Mouse (Mus musculus) thymus, adult 18-20 months (tissue): ENCODE data around the gene Bank1.

ENCODE experiments used
- DNase-seq, 2 experiments: peaks; one replicate each; pipeline ENCODE4 v3.0.0; 2022; ENCODE audit warnings: mixed read lengths in 2 of 2

Gene Bank1

DNA sequence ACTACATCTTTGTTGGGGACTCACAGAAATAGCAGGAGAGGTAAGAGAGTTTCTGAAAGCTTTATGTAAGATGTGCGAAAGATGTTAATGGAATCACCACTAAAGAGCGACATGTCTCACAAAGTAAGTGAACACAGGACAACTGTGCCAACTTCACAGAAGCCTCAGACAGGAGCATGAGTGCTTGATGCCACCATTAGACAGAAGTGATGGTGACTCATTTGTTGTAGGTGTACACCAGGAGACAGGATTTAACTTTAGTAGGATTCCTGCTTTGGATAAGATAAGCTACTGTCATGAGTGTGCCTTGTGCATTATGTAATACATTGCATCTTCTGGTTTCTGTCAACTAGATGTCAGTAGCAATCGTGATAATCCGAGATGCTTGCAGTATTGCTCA lies 74.3 kb downstream of the Bank1 start:
- DNase-seq = no peak

DNA sequence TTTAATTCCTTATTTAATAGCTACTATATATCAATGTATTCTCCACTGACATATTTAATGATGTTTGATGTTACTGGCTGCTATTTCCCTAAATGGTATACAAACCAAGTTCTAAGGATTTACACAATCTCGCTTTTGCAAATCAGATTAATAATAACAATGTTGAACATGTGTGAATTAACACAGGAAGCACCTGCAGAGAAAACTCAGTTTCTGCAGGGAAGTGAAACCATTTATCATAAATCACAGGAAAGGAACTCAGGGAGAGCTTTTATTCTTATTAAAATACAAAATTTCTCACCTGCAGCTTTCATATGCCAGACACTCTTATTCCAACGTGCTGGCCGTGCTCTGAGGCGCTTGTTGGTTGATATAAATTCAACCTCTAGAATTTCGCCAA lies 78.5 kb downstream of the Bank1 start:
- DNase-seq = no peak

DNA sequence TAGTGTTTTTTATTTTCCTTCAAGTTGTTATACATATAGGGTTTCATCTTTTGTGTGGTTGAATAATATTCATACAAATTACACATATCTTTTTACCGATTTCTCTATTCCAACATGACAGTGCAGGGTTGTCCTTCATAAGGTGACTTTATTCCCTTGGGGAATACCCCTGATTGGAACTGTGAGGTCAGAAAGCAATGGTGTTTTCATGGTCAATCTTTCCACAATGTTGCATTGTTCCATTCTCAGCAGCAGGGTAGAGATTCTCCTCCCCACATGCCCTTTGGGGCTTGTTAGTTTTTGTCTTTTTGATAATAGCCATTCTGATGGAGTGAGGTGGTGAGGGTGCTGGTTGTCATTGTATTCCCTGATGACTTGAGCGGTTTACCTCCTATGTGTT lies 80.9 kb downstream of the Bank1 start:
- DNase-seq = no peak

DNA sequence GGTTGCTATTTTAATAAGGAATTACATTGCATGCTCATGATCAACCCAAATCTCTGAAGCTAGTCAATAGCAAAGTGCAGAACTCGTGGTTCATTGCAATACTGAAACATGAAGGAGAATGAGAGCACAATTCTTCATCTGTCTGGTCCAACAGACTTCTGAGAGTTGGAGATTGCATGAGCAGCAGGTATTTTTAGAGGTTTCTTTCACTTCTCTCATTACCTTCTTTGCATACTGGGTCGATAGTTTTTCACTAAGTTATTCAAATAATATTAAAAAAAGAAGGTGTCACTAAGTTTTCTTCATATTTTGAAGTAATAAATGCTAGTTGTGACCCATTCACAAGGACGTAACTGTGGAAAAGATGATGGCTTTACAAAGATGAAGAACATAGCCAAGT lies 87.1 kb downstream of the Bank1 start:
- DNase-seq = no peak

DNA sequence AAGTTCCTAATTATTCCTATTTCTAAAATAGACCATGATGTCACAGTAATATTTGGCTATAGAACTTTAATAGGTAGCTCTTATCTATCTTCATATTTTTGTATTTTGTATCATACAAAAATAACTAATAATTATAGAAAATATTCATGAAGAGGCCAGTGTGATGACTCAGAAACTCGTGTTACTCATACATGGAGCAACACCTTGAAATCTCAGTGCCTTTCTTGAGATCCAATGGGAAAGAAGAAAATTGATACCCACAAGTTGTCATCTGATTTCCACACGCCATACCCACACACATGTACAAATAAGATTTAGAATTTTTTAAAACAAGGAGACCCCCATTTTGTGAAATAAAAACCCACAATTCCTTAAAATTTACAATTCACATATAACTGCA lies 92.4 kb downstream of the Bank1 start:
- DNase-seq = no peak

DNA sequence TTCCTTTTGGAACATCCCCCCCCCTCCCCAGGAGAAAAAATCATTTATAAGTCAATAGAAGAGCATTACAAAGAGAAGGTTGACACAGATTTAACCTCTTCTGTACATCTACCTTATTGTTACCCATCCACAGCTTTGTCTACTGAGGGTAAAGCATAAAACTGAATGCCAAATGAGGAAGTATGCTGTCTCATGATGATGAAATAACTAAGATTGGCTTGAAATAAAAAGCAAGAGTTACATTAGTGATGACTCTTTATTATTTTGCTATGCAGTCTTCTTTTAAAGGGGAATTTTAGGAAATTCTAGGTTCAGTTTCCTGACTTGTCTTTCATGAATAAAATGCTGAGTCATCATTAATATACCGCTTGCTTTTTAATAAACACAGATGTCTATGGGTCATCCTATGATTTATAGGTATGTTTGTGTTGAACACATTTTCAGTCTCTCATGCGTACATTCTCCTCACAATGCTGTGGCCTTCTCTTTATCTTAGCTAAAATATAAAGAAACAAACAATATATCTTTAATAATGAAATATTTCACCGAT lies 95.2 kb downstream of the Bank1 start:
- no peak for DNase-seq

DNA sequence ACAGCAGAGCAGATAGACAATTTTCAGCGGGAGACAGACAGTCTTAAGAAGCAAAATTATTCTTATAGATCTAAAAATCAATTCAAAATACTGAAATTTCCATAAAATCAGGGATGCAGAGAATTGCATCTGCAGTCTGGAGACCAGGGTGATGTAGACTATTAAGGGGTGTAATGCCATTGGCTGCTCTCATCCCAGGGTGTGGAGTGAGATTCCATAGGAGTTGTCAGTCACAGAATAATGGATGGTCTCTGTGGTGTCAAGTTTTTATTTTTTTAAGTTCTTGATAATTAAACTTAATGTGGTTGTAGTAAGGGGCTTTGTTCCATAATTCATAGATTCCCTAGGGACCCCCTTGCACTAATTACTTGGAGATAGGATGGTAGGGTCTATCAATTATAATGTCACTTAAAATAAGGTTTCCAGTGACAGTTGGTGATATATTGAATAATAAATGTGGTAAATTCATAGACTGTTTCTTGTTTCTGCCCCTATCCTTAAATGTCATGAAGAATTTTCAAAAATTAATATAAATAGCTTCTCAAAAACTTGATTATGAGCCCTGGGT lies 136.1 kb downstream of the Bank1 start:
- no peak for DNase-seq

DNA sequence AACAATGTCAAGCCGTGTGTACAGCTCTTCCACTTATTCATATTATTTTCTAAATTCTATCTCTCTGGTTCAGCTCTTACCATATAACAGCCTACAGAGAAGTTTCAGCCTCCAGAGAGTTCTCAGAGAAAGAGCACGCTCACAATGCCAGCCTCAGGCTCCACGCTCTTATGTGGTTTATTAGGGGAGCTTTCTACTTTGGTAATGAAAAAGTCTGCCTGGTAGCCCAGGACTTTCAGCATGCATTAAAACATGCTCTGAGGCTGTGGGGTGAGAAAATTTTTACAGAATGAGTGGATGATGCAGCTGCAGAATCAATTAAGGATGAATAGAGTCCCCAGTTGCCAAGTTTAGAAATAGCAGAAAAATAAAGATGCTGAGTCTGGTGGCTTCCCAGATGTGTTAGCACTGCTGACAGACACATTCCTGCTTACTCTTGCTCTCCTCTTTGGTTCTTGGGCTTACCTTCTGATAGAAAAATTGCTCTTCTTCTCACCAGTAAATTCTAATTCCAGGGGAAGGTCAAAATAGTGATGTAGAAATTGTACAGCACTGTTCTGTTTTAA lies 139.2 kb downstream of the Bank1 start:
- DNase-seq = no peak

DNA sequence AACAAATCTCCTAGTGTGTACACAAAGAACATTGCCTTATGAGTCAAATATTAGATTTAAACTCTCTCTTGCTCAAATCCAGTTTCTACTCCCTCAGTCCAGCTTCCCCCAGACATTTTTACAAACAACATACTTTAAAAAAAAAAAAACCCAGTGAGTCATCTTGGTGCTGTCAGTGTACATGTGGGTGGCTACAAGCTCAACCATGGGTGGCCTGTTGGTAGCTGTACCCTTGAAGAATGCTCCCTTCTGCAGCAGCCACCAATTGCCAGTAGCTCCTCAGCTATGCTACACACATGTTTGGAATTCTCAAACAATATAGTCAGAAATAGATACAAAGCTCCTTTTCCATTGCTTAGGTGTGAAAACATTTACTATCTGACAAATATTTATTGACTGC lies 154.2 kb downstream of the Bank1 start:
- DNase-seq = no peak

DNA sequence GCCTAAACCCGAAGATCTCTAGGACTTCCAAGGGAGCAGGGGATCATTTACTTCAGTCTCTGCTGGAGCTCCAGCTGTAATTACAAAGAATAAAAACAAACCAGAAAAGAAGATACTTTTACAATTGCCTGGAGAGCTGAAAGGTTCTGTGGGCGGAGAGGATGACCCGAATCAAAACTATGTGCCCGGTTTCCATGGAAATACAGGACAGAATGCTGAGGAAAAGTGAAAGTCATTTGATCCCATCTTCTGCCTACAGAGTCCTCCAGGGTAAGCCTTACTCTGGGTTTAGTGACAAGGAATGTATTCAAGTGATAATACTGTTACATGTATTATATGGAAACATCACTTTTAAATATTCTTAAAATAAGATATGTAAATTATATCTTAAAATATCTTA lies 157.8 kb downstream of the Bank1 start:
- no peak for DNase-seq

DNA sequence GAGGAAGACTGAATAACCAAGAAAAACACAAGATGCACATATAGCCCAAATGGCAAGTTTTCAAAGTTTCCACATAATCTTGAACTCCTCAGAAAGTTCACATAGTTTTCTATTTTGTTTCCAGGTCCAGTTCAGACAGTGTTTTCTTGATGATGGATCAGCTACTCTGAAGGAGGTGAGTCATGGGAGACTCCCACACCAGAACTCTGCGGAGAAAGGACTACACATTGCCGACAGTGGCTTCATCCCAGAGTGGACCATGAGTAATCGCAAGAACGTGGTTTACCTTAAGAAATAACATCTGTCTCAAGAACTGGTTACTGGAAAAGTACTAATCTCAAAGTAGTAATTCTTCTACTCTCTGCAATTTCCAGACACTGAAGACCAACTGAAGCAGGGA lies 159.2 kb downstream of the Bank1 start:
- DNase-seq = no peak

DNA sequence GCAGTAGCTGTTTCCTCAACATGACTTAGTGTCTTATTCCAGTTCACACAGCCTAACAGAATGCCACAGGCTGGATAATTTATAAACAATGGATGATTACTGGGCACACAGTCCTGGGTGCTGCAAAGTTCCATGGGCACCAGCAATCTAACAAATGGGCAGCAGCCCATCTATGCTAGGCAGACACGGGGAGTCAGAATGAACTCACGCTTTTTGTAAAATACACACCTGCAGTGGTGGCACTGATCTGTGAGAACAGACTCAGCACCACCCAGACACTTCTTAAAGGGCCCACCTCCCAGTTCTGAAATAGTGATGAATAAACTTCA lies 159.9 kb downstream of the Bank1 start:
- no peak for DNase-seq

DNA sequence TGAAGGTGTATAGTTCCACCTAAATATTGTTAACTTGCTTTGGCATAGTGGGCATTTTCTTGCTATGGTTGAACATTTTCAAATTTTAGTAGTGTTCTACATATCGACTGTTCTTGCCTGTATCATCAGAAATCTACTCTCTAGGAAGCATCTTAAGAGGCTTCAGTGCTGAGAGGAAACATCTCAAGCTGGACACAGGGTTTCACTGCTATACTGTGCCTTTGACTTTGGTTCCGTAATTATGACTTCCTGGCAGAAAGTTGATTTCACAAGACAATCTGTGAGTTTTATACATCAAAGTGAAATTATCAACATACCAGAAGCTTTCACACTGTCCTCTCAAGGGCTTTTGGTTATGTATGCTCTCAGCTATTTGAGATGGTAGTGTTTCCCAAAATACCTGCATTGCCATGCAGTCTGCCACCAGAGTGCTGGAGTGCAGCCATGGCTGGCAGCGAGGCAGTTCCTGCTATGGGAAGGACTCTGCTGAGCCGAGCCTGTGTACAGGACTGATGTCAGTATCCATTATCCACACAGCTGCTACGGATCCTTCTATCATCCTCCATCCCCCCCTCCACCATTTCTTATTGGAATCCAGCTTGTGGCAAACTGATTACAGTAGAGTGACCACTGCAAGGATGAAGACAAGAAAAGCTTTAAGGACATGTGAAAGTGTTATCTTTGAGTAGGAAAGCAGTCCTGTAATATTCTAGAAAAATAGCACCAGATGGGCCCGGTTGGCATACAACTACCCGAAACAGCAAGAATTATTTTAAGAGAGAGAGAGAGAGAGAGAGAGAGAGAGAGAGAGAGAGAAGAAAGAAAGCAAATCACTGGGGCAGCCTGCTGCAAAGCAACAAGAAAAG lies 160.5 kb downstream of the Bank1 start:
- DNase-seq = no peak

DNA sequence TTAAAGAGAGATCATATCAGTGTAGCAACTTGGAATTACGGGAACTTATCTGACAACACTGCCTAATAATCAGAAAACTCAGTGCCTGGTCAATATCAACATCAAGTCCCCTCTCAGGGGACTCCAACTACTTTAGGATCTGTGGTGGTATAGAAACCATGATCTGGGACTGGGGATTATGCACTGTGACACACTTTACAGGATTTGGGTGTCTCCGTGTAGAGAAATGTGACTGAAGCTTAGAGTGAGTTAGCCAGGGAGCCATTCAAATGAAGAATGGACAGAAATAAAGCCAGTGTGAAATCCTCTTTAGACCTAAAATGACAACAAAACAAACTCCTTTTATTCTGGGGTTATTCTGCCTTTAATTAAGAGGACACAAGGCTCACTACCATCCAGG lies 167.8 kb downstream of the Bank1 start:
- no peak for DNase-seq

DNA sequence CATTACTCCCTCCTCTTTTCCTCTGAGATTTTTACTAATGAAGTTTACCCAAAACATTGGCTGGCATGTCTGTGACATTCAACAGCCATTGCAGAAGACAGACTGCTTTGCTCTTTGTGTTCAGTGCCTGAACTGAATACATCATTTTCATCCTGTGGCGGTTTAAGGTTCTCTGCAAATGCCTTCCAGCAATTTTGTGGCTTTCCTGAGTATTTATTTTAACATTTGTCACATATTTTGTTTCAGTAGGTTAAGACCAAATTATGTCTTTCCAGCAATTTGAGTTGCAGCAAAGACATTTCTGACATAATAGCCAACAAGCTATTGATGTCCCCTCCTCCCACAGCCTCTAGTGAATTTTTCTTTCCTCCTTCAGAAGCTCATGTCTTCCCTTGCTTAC lies 170.3 kb downstream of the Bank1 start:
- DNase-seq = no peak

DNA sequence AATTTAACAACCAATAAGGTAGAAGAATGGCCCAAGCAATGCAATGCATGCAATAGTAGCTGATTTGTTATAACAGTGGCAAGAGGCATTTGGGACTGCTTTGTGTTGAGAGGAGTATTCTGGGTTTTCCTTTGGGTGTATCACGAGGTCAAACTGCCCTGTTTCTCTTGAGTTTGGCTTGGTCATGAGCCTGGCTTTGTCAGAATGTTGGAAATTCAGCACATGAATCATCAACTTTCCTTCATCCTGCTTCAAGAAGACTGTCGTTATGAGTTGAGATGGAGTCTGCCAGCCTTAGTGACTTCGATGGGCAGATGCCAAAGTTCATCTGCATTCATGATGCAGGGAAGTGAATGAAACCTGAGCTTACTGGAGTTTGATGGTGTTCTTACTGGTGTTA lies 175.0 kb downstream of the Bank1 start:
- no peak for DNase-seq

DNA sequence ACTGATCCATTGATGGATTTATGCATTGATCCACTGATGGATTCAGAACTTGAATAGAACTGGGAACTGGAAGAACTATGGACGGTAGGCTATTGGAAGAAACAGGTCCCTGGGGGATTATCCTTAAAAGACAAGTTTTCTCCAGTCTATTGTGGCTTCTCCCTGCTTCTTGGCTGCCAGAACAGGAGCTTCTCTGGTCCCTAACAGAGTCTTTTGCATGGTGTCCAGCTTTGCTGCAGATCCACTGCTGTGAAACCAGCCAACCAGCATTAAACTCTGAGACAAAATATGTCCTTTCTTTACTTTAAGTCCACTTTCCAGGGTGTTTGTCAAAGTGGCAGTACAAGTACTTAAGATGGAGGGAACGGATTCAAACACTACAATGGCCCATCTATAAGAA lies 178.7 kb downstream of the Bank1 start:
- no peak for DNase-seq

DNA sequence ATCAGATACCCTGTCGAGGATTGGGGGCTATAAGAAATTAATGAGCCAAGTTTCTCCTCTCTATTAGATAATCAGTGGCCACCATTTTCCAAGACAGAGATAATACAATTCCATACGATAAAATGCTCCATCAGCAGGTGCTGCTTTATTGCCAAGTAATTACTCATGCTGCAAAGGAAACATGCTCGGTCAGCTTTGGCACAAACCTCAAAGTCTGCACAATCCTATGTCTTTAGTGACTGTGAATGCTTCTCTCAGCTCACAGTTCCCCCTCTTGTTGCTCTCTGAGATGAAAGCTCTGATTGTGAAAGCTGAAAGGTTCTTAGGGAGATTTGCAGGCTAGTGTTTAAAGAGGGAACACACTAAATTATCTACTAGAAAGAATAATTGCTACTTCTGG lies 193.9 kb downstream of the Bank1 start:
- no peak for DNase-seq

DNA sequence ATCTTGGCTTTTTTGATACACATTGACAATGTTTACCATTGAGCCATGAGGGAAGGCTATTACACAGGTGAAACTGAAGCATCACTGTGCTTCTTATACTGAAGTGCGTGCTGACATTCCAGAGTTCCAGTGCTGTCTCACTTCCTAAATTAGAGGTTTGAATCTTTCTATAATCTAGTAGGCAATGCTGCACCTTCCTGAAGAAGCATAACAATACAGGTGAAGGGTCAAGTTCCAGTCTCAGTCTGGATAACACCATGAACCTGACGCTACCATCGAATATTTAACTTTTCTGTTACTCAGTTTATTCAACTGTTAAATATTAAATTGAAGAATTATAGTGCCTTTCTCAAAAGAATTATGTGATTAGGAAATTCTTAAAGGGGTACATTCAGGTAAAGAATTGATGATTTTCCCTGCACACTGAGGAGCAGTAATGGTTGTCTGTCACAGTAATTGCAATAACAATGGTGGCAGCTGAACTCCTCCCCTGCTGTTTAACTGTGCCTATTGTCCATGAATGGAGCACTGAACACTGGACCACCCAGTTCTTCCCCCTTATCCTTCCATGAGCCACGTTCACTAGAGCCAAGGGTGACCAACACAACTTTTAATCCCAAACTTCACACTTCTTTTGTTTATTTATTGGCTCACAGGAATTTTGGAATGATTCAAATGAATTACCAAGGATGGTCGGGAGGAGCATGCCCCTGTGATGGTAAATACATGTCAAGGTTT lies 210.2 kb downstream of the Bank1 start:
- no peak for DNase-seq

DNA sequence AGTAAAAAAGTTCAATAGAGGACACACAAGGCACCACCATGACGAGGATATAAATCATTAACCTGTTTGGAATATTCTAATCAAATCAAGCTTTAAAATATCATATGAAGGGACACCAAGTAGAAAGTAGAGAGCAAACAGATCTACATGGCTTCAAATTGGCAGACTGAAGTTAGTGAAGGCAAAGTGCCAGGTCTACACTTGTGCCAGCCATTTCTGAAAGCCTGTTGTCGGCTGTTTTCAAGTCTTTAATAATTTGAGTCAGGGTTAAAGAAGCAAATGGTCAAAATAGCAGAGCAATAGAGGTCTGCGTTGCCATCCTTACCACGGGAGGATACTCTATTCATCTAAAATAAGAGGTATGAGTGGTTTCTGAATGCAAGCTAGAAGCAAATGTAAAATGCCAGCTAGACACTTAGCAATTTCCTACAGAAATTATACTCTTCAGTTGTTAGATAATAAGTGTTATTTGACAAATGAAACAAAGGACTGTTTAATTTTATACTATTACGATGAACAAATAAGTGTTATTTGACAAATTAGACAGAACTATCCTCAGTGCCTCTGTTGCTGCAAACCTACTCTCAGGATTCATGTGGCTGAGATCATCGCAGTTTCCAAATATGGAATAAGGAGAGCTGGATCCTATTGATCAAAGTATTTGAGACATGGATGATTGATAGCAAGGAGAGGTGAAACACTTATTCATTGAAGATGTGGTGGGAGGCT lies 216.3 kb downstream of the Bank1 start:
- no peak for DNase-seq

DNA sequence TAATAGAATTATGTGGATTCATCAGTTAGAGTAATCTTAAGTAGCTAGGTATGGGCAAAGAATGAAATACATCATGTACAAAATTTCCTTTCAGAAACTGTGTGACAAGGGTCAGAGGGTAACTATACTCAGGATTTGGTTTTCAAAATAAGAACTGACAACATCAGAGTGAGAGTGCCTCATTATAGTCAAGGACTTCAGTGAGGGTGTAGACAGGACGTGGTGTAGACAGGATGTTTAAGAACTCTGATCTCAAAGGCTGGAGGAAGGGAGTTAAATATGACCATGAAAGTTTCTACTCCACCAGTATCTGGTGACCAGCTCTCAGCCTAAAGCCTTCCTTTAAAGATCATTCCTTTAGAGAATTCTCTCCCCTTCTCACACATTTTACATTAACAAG lies 219.4 kb downstream of the Bank1 start:
- DNase-seq = no peak

DNA sequence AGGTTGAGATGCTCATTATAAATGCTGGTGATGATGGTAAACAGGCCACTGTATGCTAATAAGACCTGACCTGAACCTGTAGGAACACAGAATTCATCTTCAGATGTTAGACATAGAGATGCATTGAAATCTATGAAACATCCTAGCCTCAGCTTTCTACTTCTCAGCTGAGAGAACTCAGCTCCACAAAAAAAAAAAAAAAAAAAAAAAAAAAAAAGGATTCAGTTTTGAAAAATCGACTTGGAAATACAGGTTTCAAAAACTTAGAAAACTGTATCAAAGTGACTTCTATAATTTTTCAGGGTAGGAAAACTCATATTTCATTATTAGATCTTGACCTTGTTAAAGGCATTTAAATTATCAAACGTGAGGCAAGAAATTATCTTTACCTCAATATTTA lies 222.5 kb downstream of the Bank1 start:
- no peak for DNase-seq

DNA sequence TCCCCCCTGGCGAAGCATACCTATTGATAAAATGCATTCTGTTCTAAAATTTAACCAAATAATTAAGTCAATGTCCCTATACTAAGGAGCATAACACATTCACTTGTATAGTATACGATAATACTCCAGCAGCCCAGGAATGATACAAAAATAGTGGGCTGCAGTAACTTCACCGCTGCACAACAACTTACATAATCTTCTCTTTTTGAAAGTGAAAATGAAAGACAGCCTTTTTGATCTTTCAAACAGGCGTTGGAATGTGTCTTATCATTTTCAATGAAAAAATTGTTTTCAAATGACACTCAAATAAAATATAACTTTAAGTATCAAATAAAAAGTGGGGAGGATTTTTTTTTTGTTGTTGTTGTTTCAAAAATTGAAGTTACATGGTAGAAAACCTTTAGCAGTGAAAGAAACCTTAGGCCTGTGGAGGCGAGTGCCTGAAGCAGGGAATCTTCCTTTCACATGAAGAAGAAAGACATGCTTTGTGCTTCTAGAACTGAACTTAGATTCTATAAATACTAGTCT lies 224.8 kb downstream of the Bank1 start:
- DNase-seq = no peak
